Mouse (Mus musculus) ES-Bruce4 (cell line): ENCODE data around the gene Dcn.

Experiments used
- CTCF ChIP-seq: IDR thresholded peaks from one replicate; pipeline ENCODE4 v1.8.1; 2011; ENCODE audit warnings: low read depth, low read length
- EP300 ChIP-seq: IDR thresholded peaks from 2 replicates; pipeline ENCODE4 v1.6.1; 2011; ENCODE audit warnings: low read depth, low read length; ENCODE audit not compliant: insufficient read depth
- POLR2A ChIP-seq: IDR thresholded peaks from one replicate; pipeline ENCODE4 v1.8.1; 2011; ENCODE audit warnings: low read length; ENCODE audit not compliant: insufficient read depth

GRCm38 (mm10) chr10:97475460-97475859, 3.9 kb upstream of the Dcn start:
- TF ChIP-seq EP300 (no peak), CTCF (no peak), POLR2A (no peak)
